Mouse (Mus musculus) heart, adult 2 months (tissue): ENCODE measurements around the gene Gm42906.

Source experiments
- CTCF ChIP-seq: fragments of 200-600 bp; IDR thresholded peaks from 2 replicates; pipeline ENCODE4 v1.8.1; 2022; ENCODE audit warnings: antibody characterized with exemption, mild to moderate bottlenecking, moderate library complexity
- POLR2A ChIP-seq: fragments of 200-500 bp; IDR thresholded peaks from 2 replicates; pipeline ENCODE4 v1.6.1; 2011; ENCODE audit warnings: mild to moderate bottlenecking, low read depth, low read length, control low read depth; ENCODE audit not compliant: insufficient read depth

GRCm38 (mm10) chr5:151379210-151379609 lies 48.8 kb downstream of the Gm42906 start:
- TF ChIP-seq CTCF (no peak), POLR2A (no peak)
